Mouse (Mus musculus) kidney, embryonic 15.5 days (tissue): Measurements from ENCODE around the gene Arhgap27. TPM values are rescaled to one million over a fixed set of nuclear protein-coding genes. Genes with fewer than 3 reads are reported as not detected.

Experiments
- ATAC-seq: fragments of 200-750 bp; cut with Nextera tagmentation; replicated peaks from 2 replicates; pipeline ENCODE4 v1.8.0; 2017; ENCODE audit warnings: moderate TSS enrichment; ENCODE audit not compliant: low FRiP score
- H3K27ac ChIP-seq: fragments of 300-500 bp; sonication (generic); 2 replicates; pipeline ENCODE4 v1.5.1; 2015; ENCODE audit warnings: mild to moderate bottlenecking, inconsistent platforms
- H3K27me3 ChIP-seq: fragments of 300-500 bp; sonication (generic); 2 replicates; pipeline ENCODE4 v1.6.1; 2015; ENCODE audit warnings: inconsistent platforms
- H3K36me3 ChIP-seq: fragments of 300-500 bp; sonication (generic); 2 replicates; pipeline ENCODE4 v1.6.1; 2015; ENCODE audit warnings: inconsistent platforms
- H3K4me1 ChIP-seq: fragments of 300-500 bp; sonication (generic); 2 replicates; pipeline ENCODE4 v1.6.1; 2015; ENCODE audit warnings: inconsistent platforms
- H3K4me2 ChIP-seq: fragments of 300-500 bp; sonication (generic); 2 replicates; pipeline ENCODE4 v1.6.1; 2015; ENCODE audit warnings: moderate library complexity, mild to moderate bottlenecking, inconsistent platforms
- H3K4me3 ChIP-seq: fragments of 300-500 bp; sonication (generic); replicated peaks from 2 replicates; pipeline ENCODE4 v1.5.1; 2015; ENCODE audit warnings: mild to moderate bottlenecking, inconsistent platforms
- H3K9ac ChIP-seq: fragments of 300-500 bp; sonication (generic); 2 replicates; pipeline ENCODE4 v1.6.1; 2015; ENCODE audit warnings: mild to moderate bottlenecking, inconsistent platforms
- H3K9me3 ChIP-seq: fragments of 300-500 bp; sonication (generic); replicated peaks from 2 replicates; pipeline ENCODE4 v1.6.1; 2016; ENCODE audit warnings: inconsistent platforms
- WGBS: fragments of 180-500 bp; shearing (Covaris S2); methylation state at CpG from one replicate; pipeline ENCODE4 v1.1.7; 2015; ENCODE audit warnings: mixed read lengths; 5-methylcytosine and 5-hydroxymethylcytosine counted together
- polyA plus RNA-seq: library from polyadenylated mRNA; unstranded; fragments of >200 nt; fragmentation: Nextera tagmentation; extraction: Ambion mirVana; gene quantifications from 2 replicates; pipeline ENCODE4 v1.2.1, GENCODE M21; 2015

The Arhgap27 gene
- polyA plus RNA-seq, 1 experiment from 2014 or later, result 15.8 TPM

- Histone ChIP-seq H3K9ac (peak overlapping the region; percentile 8; the same call in 1 of the 2 replicates), H3K27me3 (peaks cover 38% of the 10 kb centered on the region), H3K9me3 (no peaks in the 10 kb centered on the region), H3K4me1 (peaks cover 87% of the 10 kb centered on the region), H3K27ac (peak overlapping the region; percentile 80), H3K4me2 (peak overlapping the region; percentile 73), H3K4me3 (peak overlapping the region; percentile 47), H3K36me3 (no peaks in the 10 kb centered on the region)
- ATAC-seq, result 0 out of 2 replicates have a peak, but pooled peaks have one; percentile 12
- 5% methylated on average over 25 of the region's 25 CpGs for WGBS
Observed at GRCm38 (mm10) chr11:103361396-103362053, 2.0 kb downstream of the Arhgap27 start.

GRCm38 (mm10) chr11:103360661-103361081, 2.8 kb downstream of the Arhgap27 start:
- no peak for ATAC-seq
- peak overlapping the region; percentile 73 for H3K4me2 ChIP-seq
- no peaks in the 10 kb centered on the region for H3K36me3 ChIP-seq
- peak overlapping the region; percentile 53 for H3K9ac ChIP-seq
- H3K4me3 ChIP-seq, result peak overlapping the region; percentile 47
- peak overlapping the region; percentile 20 for H3K27ac ChIP-seq
- peaks cover 95% of the 10 kb centered on the region for H3K4me1 ChIP-seq
- WGBS, result 4% methylated on average over 47 of the region's 48 CpGs
- H3K9me3 ChIP-seq, result no peaks in the 10 kb centered on the region
- peaks cover 42% of the 10 kb centered on the region for H3K27me3 ChIP-seq

- Histone ChIP-seq H3K36me3 (no peaks in the 10 kb centered on the region), H3K9me3 (no peaks in the 10 kb centered on the region), H3K9ac (peak overlapping the region; percentile 53), H3K27ac (peak overlapping the region; percentile 20), H3K4me3 (peak overlapping the region; percentile 47), H3K27me3 (peaks cover 42% of the 10 kb centered on the region), H3K4me1 (peaks cover 94% of the 10 kb centered on the region), H3K4me2 (peak overlapping the region; percentile 73)
- 1% methylated on average over 60 of the region's 60 CpGs for WGBS
- peak; percentile 40 for ATAC-seq
Observed at GRCm38 (mm10) chr11:103359841-103360641, 3.5 kb downstream of the Arhgap27 start.

GRCm38 (mm10) chr11:103359122-103359521, 4.4 kb downstream of the Arhgap27 start:
- no peaks in the 10 kb centered on the region for H3K9me3 ChIP-seq
- peak overlapping the region; percentile 23; the same call in 1 of the 2 replicates for H3K27ac ChIP-seq
- peak overlapping the region; percentile 15 for H3K4me3 ChIP-seq
- H3K27me3 ChIP-seq, result peaks cover 42% of the 10 kb centered on the region
- peak overlapping the region; percentile 73 for H3K4me2 ChIP-seq
- H3K4me1 ChIP-seq, result peaks cover 88% of the 10 kb centered on the region
- H3K9ac ChIP-seq, result no peak overlapping the region
- no peak for ATAC-seq
- WGBS, result under 1% methylated on average over 22 of the region's 22 CpGs
- no peaks in the 10 kb centered on the region for H3K36me3 ChIP-seq

- H3K9ac ChIP-seq, result no peak overlapping the region
- 74% methylated on average over 4 of the region's 4 CpGs for WGBS
- peaks cover 40% of the 10 kb centered on the region for H3K27me3 ChIP-seq
- H3K9me3 ChIP-seq, result no peaks in the 10 kb centered on the region
- peaks cover 80% of the 10 kb centered on the region for H3K4me1 ChIP-seq
- no peak overlapping the region for H3K4me2 ChIP-seq
- peaks cover 1% of the 10 kb centered on the region; the same call in 1 of the 2 replicates for H3K36me3 ChIP-seq
- H3K27ac ChIP-seq, result no peak overlapping the region
- no peak overlapping the region for H3K4me3 ChIP-seq
- no peak for ATAC-seq
Observed at GRCm38 (mm10) chr11:103358316-103358715, 5.2 kb downstream of the Arhgap27 start.

- Histone ChIP-seq H3K9ac (no peak overlapping the region), H3K4me1 (peaks cover 74% of the 10 kb centered on the region), H3K36me3 (peaks cover 7% of the 10 kb centered on the region), H3K9me3 (no peaks in the 10 kb centered on the region), H3K4me2 (no peak overlapping the region), H3K4me3 (no peak overlapping the region), H3K27ac (no peak overlapping the region), H3K27me3 (peaks cover 34% of the 10 kb centered on the region)
- no peak for ATAC-seq
- WGBS, result 94% methylated on average over 10 of the region's 10 CpGs
Observed at GRCm38 (mm10) chr11:103357710-103358109, 5.8 kb downstream of the Arhgap27 start.

GRCm38 (mm10) chr11:103356938-103357670, 6.4 kb downstream of the Arhgap27 start:
- Histone ChIP-seq H3K27me3 (peaks cover 28% of the 10 kb centered on the region), H3K9ac (no peak overlapping the region), H3K9me3 (peaks cover 5% of the 10 kb centered on the region), H3K27ac (peak overlapping the region; percentile 89), H3K4me3 (no peak overlapping the region), H3K36me3 (peaks cover 12% of the 10 kb centered on the region), H3K4me1 (peaks cover 68% of the 10 kb centered on the region), H3K4me2 (0 out of 2 replicates have a peak overlapping the region, but pooled peaks have one; percentile 51)
- WGBS, result 84% methylated on average over 16 of the region's 16 CpGs
- ATAC-seq, result no peak

GRCm38 (mm10) chr11:103356032-103356571, 7.4 kb downstream of the Arhgap27 start:
- ATAC-seq, result peak; percentile 38
- peak overlapping the region; percentile 89 for H3K27ac ChIP-seq
- H3K36me3 ChIP-seq, result peaks cover 12% of the 10 kb centered on the region
- 0 out of 2 replicates have a peak overlapping the region, but pooled peaks have one; percentile 0 for H3K9ac ChIP-seq
- H3K27me3 ChIP-seq, result peaks cover 18% of the 10 kb centered on the region
- H3K4me3 ChIP-seq, result peak overlapping the region; percentile 14
- peaks cover 5% of the 10 kb centered on the region for H3K9me3 ChIP-seq
- H3K4me1 ChIP-seq, result peaks cover 58% of the 10 kb centered on the region
- H3K4me2 ChIP-seq, result peak overlapping the region; percentile 51
- 13% methylated on average over 11 of the region's 11 CpGs for WGBS

- ATAC-seq, result peak; percentile 27; the same call in 1 of the 2 replicates
- Histone ChIP-seq H3K27me3 (peaks cover 13% of the 10 kb centered on the region), H3K4me1 (peaks cover 49% of the 10 kb centered on the region), H3K27ac (peak overlapping the region; percentile 76), H3K9me3 (peaks cover 5% of the 10 kb centered on the region), H3K4me3 (no peak overlapping the region), H3K9ac (no peak overlapping the region), H3K36me3 (peaks cover 12% of the 10 kb centered on the region), H3K4me2 (peak overlapping the region; percentile 51)
- WGBS, result 17% methylated on average over 11 of the region's 11 CpGs
Observed at GRCm38 (mm10) chr11:103355251-103355650, 8.2 kb downstream of the Arhgap27 start.

- Histone ChIP-seq H3K27ac (peak overlapping the region; percentile 28; the same call in 1 of the 2 replicates), H3K27me3 (0 out of 2 replicates have a peak, but pooled peaks cover 5% of the 10 kb centered on the region), H3K4me1 (peaks cover 38% of the 10 kb centered on the region), H3K9me3 (peaks cover 8% of the 10 kb centered on the region), H3K4me2 (no peak overlapping the region), H3K36me3 (peaks cover 16% of the 10 kb centered on the region), H3K9ac (no peak overlapping the region), H3K4me3 (no peak overlapping the region)
- 65% methylated on average over 3 of the region's 3 CpGs for WGBS
- ATAC-seq, result no peak
Observed at GRCm38 (mm10) chr11:103354033-103354432, 9.5 kb downstream of the Arhgap27 start.

- Histone ChIP-seq H3K4me1 (peaks cover 25% of the 10 kb centered on the region), H3K27ac (no peak overlapping the region), H3K9ac (no peak overlapping the region), H3K4me2 (no peak overlapping the region), H3K9me3 (peaks cover 8% of the 10 kb centered on the region), H3K4me3 (no peak overlapping the region), H3K36me3 (peaks cover 16% of the 10 kb centered on the region), H3K27me3 (0 out of 2 replicates have a peak, but pooled peaks cover 5% of the 10 kb centered on the region)
- WGBS, result 88% methylated on average over 5 of the region's 5 CpGs
- no peak for ATAC-seq
Observed at GRCm38 (mm10) chr11:103352239-103352814, 11.2 kb downstream of the Arhgap27 start.
